Mouse (Mus musculus) limb, embryonic 13.5 days (tissue): ENCODE data around the gene Cep295nl. TPM values are rescaled to one million over a fixed set of nuclear protein-coding genes. Genes with fewer than 3 reads are reported as not detected.
A peak's percentile ranks its signal among the peaks of the same experiment; 100 is the strongest.

ENCODE experiments used
- ATAC-seq: fragments of 200-750 bp; cut with Nextera tagmentation; 2 replicates; pipeline ENCODE4 v1.8.0; 2017; ENCODE audit warnings: low read depth, moderate number of reproducible peaks, moderate TSS enrichment; ENCODE audit not compliant: low FRiP score
- H3K27ac ChIP-seq: fragments of 300-500 bp; sonication (generic); 2 replicates; pipeline ENCODE4 v1.5.1; 2015; ENCODE audit warnings: inconsistent platforms, mild to moderate bottlenecking, moderate library complexity
- H3K27me3 ChIP-seq: fragments of 300-500 bp; sonication (generic); 2 replicates; pipeline ENCODE4 v1.6.1; 2015; ENCODE audit warnings: mild to moderate bottlenecking, inconsistent platforms
- H3K36me3 ChIP-seq: fragments of 300-500 bp; sonication (generic); 2 replicates; pipeline ENCODE4 v1.6.1; 2015; ENCODE audit warnings: inconsistent platforms, mild to moderate bottlenecking, moderate library complexity
- H3K4me1 ChIP-seq: fragments of 300-500 bp; sonication (generic); 2 replicates; pipeline ENCODE4 v1.6.1; 2015; ENCODE audit warnings: inconsistent platforms
- H3K4me2 ChIP-seq: fragments of 300-500 bp; sonication (generic); replicated peaks from 2 replicates; pipeline ENCODE4 v1.6.1; 2015; ENCODE audit warnings: inconsistent platforms, mild to moderate bottlenecking, moderate library complexity
- H3K4me3 ChIP-seq: fragments of 300-500 bp; sonication (generic); 2 replicates; pipeline ENCODE4 v1.5.1; 2015; ENCODE audit warnings: moderate library complexity, mild to moderate bottlenecking, inconsistent platforms
- H3K9ac ChIP-seq: fragments of 300-500 bp; sonication (generic); 2 replicates; pipeline ENCODE4 v1.6.1; 2015; ENCODE audit warnings: mild to moderate bottlenecking, inconsistent platforms
- H3K9me3 ChIP-seq: fragments of 300-500 bp; sonication (generic); 2 replicates; pipeline ENCODE4 v1.6.1; 2016; ENCODE audit warnings: inconsistent platforms
- WGBS: fragments of 180-500 bp; shearing (Covaris S2); methylation state at CpG from one replicate; pipeline ENCODE4 v1.1.7; 2015; 5-methylcytosine and 5-hydroxymethylcytosine counted together
- polyA plus RNA-seq: library from polyadenylated mRNA; unstranded; fragments of >200 nt; fragmentation: Nextera tagmentation; extraction: Ambion mirVana; gene quantifications from 2 replicates; pipeline ENCODE4 v1.2.1, GENCODE M21; 2015

Gene Cep295nl
- polyA plus RNA-seq, 1 experiment from 2014 or later = 0.55 TPM

DNA sequence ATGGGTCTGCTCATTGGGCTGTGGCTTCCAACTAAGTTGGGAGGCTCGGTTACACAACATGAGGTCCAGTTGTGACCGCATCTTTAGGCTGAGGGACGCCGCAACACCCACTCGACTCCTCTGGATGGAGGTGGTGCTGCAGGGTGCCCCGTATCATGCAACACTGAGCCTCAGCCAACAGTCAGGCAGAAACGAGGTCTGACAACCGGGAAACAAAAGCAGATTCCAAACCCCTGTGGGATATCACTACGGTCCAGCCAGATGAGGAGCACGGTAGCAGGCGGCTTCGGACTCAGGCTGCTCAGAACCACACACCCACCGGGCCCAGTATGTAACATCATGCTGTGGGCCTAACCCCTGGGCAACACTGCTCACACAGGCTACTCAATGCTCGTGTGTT is 11.9 kb downstream of the Cep295nl start:
- H3K36me3 ChIP-seq = peaks cover 54% of the 10 kb centered on the region
- 0 out of 2 replicates have a peak, but pooled peaks cover 7% of the 10 kb centered on the region for H3K9me3 ChIP-seq
- no peak overlapping the region for H3K9ac ChIP-seq
- peaks cover 53% of the 10 kb centered on the region for H3K4me1 ChIP-seq
- H3K4me2 ChIP-seq = no peak overlapping the region
- H3K27me3 ChIP-seq = no peaks in the 10 kb centered on the region
- no peak overlapping the region for H3K4me3 ChIP-seq
- 96% methylated on average over 14 of the region's 14 CpGs for WGBS
- no peak for ATAC-seq
- H3K27ac ChIP-seq = no peak overlapping the region

DNA sequence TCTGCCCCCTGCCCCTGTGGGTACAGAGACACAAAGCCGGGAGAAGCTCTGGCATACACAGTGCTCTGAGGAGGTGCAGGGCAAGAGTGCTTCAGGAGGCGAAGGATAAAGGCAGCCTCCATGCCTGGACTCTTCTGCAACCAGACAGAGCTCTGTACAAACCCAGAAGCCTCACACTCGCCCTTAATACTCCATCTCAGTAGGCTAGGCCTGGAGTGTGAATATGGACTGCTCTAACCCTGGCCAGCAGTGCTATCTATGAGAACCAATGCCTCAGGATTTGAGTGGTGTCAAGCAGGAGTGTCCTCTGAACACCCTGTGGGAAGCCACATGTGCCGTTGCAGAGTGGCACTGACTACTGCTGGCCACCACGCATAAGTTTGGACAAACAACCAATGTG is 13.4 kb downstream of the Cep295nl start:
- Histone ChIP-seq H3K4me3 (no peak overlapping the region), H3K4me1 (peaks cover 63% of the 10 kb centered on the region), H3K9ac (no peak overlapping the region), H3K4me2 (no peak overlapping the region), H3K27ac (no peak overlapping the region), H3K36me3 (peaks cover 48% of the 10 kb centered on the region), H3K27me3 (no peaks in the 10 kb centered on the region), H3K9me3 (0 out of 2 replicates have a peak, but pooled peaks cover 7% of the 10 kb centered on the region)
- no peak for ATAC-seq
- WGBS = 90% methylated on average over 5 of the region's 5 CpGs

DNA sequence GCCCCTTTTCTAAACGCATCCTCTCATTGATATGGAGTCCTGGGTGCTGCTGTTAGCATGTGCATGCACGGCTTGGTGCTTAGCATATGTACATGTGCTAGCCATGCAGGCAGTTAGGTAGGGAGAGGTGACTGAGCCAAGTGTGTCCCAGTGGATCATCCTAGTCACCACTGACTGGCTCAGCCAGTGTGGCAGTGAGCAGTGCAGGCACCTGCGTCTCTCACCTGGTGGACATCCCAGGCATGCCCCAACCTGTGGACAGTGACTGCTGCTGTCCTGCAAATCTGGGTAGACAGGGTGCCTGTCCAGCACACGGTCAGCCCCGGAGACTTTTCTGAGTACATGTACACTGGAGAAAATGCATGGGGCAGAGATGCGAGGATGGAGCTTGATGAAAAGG is 13.8 kb downstream of the Cep295nl start:
- 90% methylated on average over 6 of the region's 6 CpGs for whole genome bisulfite sequencing
- Histone ChIP-seq H3K36me3 (peaks cover 43% of the 10 kb centered on the region), H3K4me1 (peaks cover 67% of the 10 kb centered on the region)

DNA sequence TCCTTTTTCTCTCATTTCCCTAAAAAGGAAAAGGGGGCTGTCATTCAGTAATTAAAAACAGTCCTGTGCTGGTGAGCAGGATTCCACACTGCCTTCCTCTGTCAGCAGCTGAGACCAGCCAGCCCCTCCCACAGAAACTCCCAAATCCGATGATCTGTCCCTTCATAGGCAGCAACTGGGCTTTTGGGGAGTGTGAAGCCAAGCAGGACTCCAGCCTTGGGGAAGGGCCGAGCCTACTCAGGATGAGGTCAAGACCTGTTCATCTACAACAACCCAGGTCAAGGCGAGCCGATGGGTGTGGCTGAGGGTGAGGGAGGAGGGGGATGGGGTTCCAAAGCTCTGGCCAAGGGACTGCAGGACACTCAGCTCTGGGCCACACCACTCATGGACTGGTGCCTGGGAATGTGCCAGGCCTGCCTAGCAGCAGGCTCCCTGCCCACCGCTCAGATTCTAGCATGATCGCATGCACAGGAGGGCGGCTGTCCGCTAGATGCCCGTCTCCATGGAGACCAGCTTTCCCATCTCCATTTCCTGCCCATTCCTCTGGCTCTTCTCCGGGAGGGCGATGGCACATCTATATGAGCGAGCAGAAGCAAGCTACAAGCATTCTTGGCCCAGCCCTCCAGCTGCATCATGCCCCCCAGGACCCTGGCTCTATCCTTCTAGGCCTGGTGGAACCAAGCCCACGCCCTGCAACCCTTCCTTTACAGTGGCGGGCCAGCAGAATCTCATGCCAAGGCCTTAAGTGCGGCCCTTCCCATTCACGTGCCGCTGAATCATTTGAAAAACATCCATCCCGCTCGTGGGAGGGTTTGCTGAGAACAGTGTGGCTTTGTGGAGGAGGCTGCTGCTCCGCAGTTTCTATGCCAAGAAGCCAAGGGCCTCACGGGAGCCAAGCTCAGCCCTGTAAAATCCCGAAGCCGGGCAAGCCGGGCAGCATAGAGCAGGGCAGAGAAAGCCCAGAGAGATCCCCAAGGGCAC is 15.0 kb downstream of the Cep295nl start:
- Histone ChIP-seq H3K4me3 (0 out of 2 replicates have a peak overlapping the region, but pooled peaks have one; percentile 9), H3K9me3 (0 out of 2 replicates have a peak, but pooled peaks cover 7% of the 10 kb centered on the region), H3K9ac (peak overlapping the region; percentile 50), H3K4me2 (peak overlapping the region; percentile 48), H3K27me3 (no peaks in the 10 kb centered on the region), H3K27ac (peak overlapping the region; percentile 92), H3K4me1 (peaks cover 72% of the 10 kb centered on the region), H3K36me3 (peaks cover 31% of the 10 kb centered on the region)
- 46% methylated on average over 24 of the region's 24 CpGs for WGBS
- peak; percentile 55 for ATAC-seq

More for the DNA sequence above, 13.8 kb downstream of the Cep295nl start:
- Histone ChIP-seq H3K27me3 (no peaks in the 10 kb centered on the region), H3K4me2 (no peak overlapping the region), H3K9me3 (0 out of 2 replicates have a peak, but pooled peaks cover 7% of the 10 kb centered on the region), H3K27ac (peak overlapping the region; percentile 92), H3K4me3 (no peak overlapping the region), H3K9ac (no peak overlapping the region)
- ATAC-seq = no peak

DNA sequence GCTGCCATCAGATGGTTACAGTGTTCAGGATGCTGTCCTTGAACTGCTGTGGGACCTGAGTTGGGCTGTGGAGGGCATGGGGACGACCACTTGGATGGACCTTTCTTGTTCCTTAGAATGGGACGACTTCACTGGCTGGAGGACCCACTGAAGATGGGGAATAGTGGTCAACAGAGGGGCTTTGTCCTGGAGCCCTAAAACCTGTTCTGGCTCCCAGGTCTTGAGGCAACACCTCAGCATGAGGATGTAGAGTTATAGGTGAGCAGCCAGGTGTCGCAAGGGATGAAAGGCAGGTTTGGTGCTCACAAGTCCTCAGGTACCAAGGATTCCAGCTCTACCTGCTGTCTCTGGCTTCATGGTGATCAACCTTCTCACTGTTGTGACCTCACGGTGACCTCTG is 15.8 kb downstream of the Cep295nl start:
- no peak overlapping the region for H3K9ac ChIP-seq
- ATAC-seq = no peak
- 0 out of 2 replicates have a peak, but pooled peaks cover 7% of the 10 kb centered on the region for H3K9me3 ChIP-seq
- H3K36me3 ChIP-seq = peaks cover 32% of the 10 kb centered on the region
- no peaks in the 10 kb centered on the region for H3K27me3 ChIP-seq
- H3K4me2 ChIP-seq = no peak overlapping the region
- H3K4me1 ChIP-seq = peaks cover 74% of the 10 kb centered on the region
- WGBS = 73% methylated on average over 4 of the region's 4 CpGs
- no peak overlapping the region for H3K4me3 ChIP-seq
- peak overlapping the region; percentile 92 for H3K27ac ChIP-seq

DNA sequence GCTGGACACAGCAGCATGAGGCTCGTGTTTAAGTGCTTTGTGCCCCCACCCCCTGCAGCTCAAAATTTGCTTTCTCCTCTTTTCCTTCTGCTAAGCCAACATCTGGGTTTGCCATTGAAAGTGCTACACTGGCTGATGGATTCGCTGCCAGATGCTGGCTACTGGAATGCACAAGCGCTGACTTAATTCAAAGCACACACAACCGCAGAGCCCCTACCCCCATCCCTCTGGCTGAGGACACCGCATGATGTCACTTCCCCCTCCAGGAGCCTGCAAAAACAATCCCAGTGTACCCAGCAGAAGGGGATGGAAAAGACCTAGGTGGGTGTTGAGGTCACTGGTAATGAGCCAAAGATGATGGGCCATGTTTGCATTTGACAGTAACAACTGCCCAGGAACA is 17.8 kb downstream of the Cep295nl start:
- no peak overlapping the region for H3K9ac ChIP-seq
- no peaks in the 10 kb centered on the region for H3K27me3 ChIP-seq
- H3K4me1 ChIP-seq = peaks cover 81% of the 10 kb centered on the region
- no peak overlapping the region for H3K4me3 ChIP-seq
- peak; percentile 70; the same call in 1 of the 2 replicates for ATAC-seq
- H3K4me2 ChIP-seq = peak overlapping the region; percentile 25
- H3K9me3 ChIP-seq = 0 out of 2 replicates have a peak, but pooled peaks cover under 1% of the 10 kb centered on the region
- peak overlapping the region; percentile 90 for H3K27ac ChIP-seq
- 17% methylated on average over 5 of the region's 5 CpGs for WGBS
- H3K36me3 ChIP-seq = peaks cover 28% of the 10 kb centered on the region

DNA sequence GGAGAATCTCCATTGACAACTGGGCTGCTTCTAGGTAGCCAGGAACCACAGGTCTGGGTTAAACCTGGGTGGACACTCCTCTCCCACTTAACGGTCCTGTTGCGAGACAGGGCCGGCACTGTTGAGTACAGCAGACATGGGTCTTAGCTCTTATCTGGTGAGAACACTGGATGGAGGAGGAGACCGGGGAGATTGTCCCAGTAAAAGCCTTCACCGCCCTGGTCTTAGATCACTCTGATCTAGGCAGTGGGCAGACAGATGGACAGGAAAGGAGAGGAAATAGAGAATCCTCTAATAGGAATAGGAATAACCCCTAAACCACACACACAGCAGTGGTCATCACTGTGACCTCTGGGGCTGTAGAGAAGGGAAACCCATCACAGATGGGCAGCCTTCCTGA is 18.3 kb downstream of the Cep295nl start:
- no peaks in the 10 kb centered on the region for H3K27me3 ChIP-seq
- H3K27ac ChIP-seq = peak overlapping the region; percentile 90
- H3K9ac ChIP-seq = 0 out of 2 replicates have a peak overlapping the region, but pooled peaks have one; percentile 20
- H3K4me3 ChIP-seq = no peak overlapping the region
- 74% methylated on average over 5 of the region's 5 CpGs for WGBS
- H3K36me3 ChIP-seq = peaks cover 33% of the 10 kb centered on the region
- H3K4me2 ChIP-seq = peak overlapping the region; percentile 25
- ATAC-seq = no peak
- no peaks in the 10 kb centered on the region for H3K9me3 ChIP-seq
- H3K4me1 ChIP-seq = peaks cover 80% of the 10 kb centered on the region

DNA sequence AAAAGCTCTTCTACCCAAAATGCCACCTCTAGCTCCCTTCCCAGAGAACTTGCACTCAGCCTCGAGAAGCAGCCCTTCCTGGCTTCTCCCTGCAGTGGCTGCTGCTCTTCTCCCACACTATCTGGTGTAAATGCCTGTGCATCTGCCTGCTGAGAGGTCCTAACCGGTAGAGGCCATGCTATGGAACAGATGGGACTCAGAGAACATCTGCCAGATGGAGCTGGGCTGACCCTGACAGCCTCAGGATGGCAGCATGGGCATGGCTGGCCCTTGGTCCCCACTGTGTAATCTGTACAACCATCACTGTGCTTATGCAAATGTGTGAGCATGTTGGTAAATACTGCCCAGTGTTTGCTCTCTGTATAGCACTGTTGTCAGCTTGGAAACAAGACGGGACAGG is 19.7 kb downstream of the Cep295nl start:
- ATAC-seq = no peak
- Histone ChIP-seq H3K9me3 (no peaks in the 10 kb centered on the region), H3K4me1 (peaks cover 67% of the 10 kb centered on the region), H3K27me3 (no peaks in the 10 kb centered on the region), H3K27ac (no peak overlapping the region), H3K36me3 (peaks cover 41% of the 10 kb centered on the region), H3K9ac (no peak overlapping the region), H3K4me3 (no peak overlapping the region), H3K4me2 (no peak overlapping the region)
- 64% methylated on average over 3 of the region's 3 CpGs for WGBS

DNA sequence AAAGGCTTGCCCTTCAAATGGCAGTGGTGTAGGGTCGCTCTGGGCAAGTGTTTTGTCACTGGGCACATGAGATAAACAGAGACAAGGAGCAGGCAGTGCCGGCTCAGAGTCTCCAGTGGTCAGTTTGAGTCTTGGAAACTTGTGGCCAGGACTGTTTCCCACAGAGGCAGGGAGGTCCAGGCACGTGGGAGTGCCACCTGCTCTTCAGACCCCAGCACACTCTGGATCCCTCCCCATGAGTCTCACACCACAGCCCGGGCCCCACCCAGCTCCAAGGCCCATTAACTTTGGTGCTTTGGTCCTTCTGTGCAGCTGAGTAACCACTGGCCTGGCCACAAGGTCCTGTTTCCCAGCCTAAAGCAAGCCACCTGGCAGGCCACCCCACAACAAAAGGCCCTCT is 20.3 kb downstream of the Cep295nl start:
- 57% methylated on average over 4 of the region's 4 CpGs for WGBS
- Histone ChIP-seq H3K27ac (0 out of 2 replicates have a peak overlapping the region, but pooled peaks have one; percentile 12), H3K9me3 (no peaks in the 10 kb centered on the region), H3K4me2 (no peak overlapping the region), H3K36me3 (peaks cover 48% of the 10 kb centered on the region), H3K27me3 (no peaks in the 10 kb centered on the region), H3K9ac (no peak overlapping the region), H3K4me1 (peaks cover 60% of the 10 kb centered on the region), H3K4me3 (no peak overlapping the region)
- ATAC-seq = no peak

DNA sequence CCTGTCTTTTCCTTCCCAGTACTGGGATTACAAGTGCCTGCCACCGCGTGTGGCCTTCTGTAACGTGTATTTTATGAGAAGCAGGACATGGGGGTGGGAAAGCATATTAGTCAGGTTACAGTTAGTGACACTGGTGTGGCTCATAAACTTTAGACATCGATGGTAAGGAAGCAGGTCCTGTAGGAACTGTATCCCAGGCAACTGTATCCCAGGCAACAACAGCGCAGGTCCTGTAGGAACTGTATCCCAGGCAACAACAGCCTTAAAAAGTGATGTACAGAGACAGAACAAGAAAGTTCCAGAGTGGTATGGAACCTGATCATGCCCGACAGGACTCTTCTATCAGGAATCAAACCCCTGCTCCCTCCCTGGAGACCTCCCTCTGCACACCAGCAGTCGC is 20.8 kb downstream of the Cep295nl start:
- ATAC-seq = no peak
- Histone ChIP-seq H3K36me3 (peaks cover 49% of the 10 kb centered on the region), H3K27me3 (no peaks in the 10 kb centered on the region), H3K4me2 (no peak overlapping the region), H3K9me3 (no peaks in the 10 kb centered on the region), H3K27ac (0 out of 2 replicates have a peak overlapping the region, but pooled peaks have one; percentile 12), H3K4me3 (no peak overlapping the region), H3K4me1 (peaks cover 55% of the 10 kb centered on the region), H3K9ac (no peak overlapping the region)
- WGBS = 47% methylated on average over 7 of the region's 7 CpGs

DNA sequence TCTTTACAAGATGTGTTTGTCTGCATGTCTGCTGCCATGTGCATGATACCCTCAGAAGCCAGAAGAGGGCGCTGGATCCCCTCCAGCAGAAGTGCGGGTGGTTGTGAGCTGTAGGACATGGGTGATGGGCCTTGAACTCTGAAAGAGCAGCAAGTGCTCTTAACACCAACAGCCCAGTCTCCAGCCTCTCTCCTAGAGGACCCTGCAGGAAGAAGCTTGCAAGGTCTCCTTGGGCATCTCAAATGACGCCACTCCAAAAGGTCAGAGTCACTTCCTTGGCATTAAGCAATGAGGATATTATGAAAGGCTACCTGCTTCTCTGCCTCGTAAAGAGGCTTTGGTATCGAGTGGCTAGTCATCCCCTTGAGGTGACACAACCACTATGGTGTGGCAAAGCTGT is 23.6 kb downstream of the Cep295nl start:
- H3K27me3 ChIP-seq = no peaks in the 10 kb centered on the region
- no peak overlapping the region for H3K4me2 ChIP-seq
- 57% methylated on average over 5 of the region's 5 CpGs for WGBS
- ATAC-seq = no peak
- H3K4me3 ChIP-seq = no peak overlapping the region
- H3K36me3 ChIP-seq = peaks cover 67% of the 10 kb centered on the region
- H3K4me1 ChIP-seq = peaks cover 27% of the 10 kb centered on the region
- no peak overlapping the region for H3K27ac ChIP-seq
- H3K9ac ChIP-seq = no peak overlapping the region
- no peaks in the 10 kb centered on the region for H3K9me3 ChIP-seq

DNA sequence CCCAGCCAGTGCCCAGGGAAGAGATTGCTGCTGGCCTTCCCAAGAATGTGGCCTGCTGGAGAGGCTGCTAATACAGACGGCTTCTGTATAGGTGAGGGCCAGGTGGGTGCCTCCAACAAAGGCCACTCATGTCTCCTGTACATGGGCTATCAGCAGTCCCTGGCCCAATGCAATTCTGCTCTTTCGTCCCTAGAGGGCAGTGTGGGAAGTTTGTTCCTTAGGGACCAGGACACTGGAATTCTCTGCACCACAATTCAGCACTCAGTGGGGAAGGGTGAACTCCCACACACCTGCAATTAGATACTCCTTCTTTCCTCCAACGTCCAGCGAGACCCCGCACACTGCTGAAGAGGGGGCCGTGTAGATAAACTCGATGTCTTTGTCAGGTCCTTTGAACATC is 25.2 kb downstream of the Cep295nl start:
- H3K4me3 ChIP-seq = no peak overlapping the region
- no peak overlapping the region for H3K27ac ChIP-seq
- H3K36me3 ChIP-seq = peaks cover 83% of the 10 kb centered on the region
- 17% methylated on average over 7 of the region's 7 CpGs for WGBS
- no peaks in the 10 kb centered on the region for H3K9me3 ChIP-seq
- no peaks in the 10 kb centered on the region for H3K27me3 ChIP-seq
- no peak overlapping the region for H3K9ac ChIP-seq
- H3K4me2 ChIP-seq = no peak overlapping the region
- ATAC-seq = no peak
- peaks cover 13% of the 10 kb centered on the region for H3K4me1 ChIP-seq
